Mouse (Mus musculus) hindbrain, embryonic 11.5 days (tissue): ENCODE measurements around the gene Gm9958. TPM values are rescaled to one million over a fixed set of nuclear protein-coding genes. Genes with fewer than 3 reads are reported as not detected.
A peak's percentile ranks its signal among the peaks of the same experiment; 100 is the strongest.

Experiments
- ATAC-seq: fragments of 200-750 bp; cut with Nextera tagmentation; 2 replicates; pipeline ENCODE4 v1.8.0; 2017; ENCODE audit warnings: mild to moderate bottlenecking, moderate TSS enrichment, moderate library complexity; ENCODE audit not compliant: low FRiP score
- DNase-seq: peaks from one replicate; pipeline ENCODE4 v3.0.0-alpha.2; 2015; ENCODE audit warnings: low spot score
- H3K27ac ChIP-seq: fragments of 300-500 bp; sonication (generic); 2 replicates; pipeline ENCODE4 v1.5.1; 2014; ENCODE audit warnings: mild to moderate bottlenecking, low read depth, low read length
- H3K27me3 ChIP-seq: fragments of 300-500 bp; sonication (generic); 2 replicates; pipeline ENCODE4 v1.6.1; 2014; ENCODE audit warnings: mild to moderate bottlenecking, low read length, moderate library complexity, mixed read lengths; ENCODE audit not compliant: control insufficient read depth, insufficient read depth
- H3K36me3 ChIP-seq: fragments of 300-500 bp; sonication (generic); 2 replicates; pipeline ENCODE4 v1.6.1; 2014; ENCODE audit warnings: mild to moderate bottlenecking, low read length, moderate library complexity, mixed read lengths; ENCODE audit not compliant: control insufficient read depth, insufficient read depth
- H3K4me1 ChIP-seq: fragments of 300-500 bp; sonication (generic); replicated peaks from 2 replicates; pipeline ENCODE4 v1.6.1; 2014; ENCODE audit warnings: low read length, mixed read lengths; ENCODE audit not compliant: control insufficient read depth, insufficient read depth
- H3K4me2 ChIP-seq: fragments of 300-500 bp; sonication (generic); replicated peaks from 2 replicates; pipeline ENCODE4 v1.6.1; 2014; ENCODE audit warnings: mild to moderate bottlenecking, low read depth, low read length
- H3K4me3 ChIP-seq: fragments of 300-500 bp; sonication (generic); 2 replicates; pipeline ENCODE4 v1.5.1; 2014; ENCODE audit warnings: low read depth, low read length
- H3K9ac ChIP-seq: fragments of 300-500 bp; sonication (generic); 2 replicates; pipeline ENCODE4 v1.6.1; 2014; ENCODE audit warnings: low read depth, low read length
- H3K9me3 ChIP-seq: fragments of 300-500 bp; sonication (generic); 2 replicates; pipeline ENCODE4 v1.6.1; 2016; ENCODE audit warnings: low read length; ENCODE audit not compliant: control insufficient read depth
- WGBS: fragments of 180-500 bp; shearing (Covaris S2); extraction: QIAGEN DNeasy Blood & Tissue Kit; methylation state at CpG from one replicate; pipeline ENCODE4 v1.1.7; 2014; 5-methylcytosine and 5-hydroxymethylcytosine counted together
- polyA plus RNA-seq: library from polyadenylated mRNA; unstranded; fragments of >200 nt; fragmentation: Nextera tagmentation; extraction: Ambion mirVana; gene quantifications from 2 replicates; pipeline ENCODE4 v1.2.1, GENCODE M21; 2014

Gene Gm9958
- polyA plus RNA-seq, 1 experiment from 2014 or later, result 6.5 TPM

DNA sequence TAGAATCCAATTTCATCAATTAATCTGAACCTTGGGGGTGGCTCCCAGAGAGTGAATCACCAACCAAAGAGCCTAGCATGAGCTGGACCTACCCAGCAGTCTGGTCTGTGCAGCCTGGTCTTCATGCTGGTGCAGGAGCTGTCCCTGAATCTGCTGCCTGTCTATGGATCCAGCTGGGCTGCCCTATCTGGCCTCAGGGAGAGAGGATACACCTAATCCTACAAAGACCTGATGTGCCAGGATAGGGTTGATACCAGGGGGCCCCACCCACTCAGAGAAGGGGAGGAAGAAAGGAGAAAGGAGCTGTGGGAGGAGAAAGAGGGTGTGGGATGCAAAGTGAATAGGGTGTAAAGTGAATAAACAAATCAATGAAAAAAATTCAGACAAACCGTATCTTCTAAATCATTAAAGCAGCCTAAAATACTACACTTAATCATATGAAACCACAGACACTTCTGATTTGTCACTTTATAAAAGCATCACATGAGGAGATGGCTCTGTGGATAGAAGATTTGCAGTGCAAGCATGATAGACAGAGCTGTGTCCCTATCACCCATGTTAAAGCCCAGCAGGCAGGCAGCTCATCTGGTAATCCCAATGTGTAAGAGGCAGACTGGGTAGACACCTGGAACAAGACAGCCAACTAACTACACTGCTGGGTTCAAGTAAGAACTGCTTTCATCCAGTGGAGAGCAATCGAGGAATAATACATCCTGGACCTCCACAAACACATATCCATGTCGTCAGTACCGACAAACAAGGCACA, 13.3 kb upstream of the Gm9958 start:
- no peak overlapping the region for H3K4me2 ChIP-seq
- WGBS, result 93% methylated on average over 4 of the region's 4 CpGs
- H3K4me1 ChIP-seq, result no peaks in the 10 kb centered on the region
- no peak overlapping the region for H3K4me3 ChIP-seq
- ATAC-seq (no peak), DNase-seq (no peak)
- no peaks in the 10 kb centered on the region for H3K36me3 ChIP-seq
- no peak overlapping the region for H3K9ac ChIP-seq
- no peak overlapping the region for H3K27ac ChIP-seq
- H3K9me3 ChIP-seq, result no peaks in the 10 kb centered on the region
- no peaks in the 10 kb centered on the region for H3K27me3 ChIP-seq

DNA sequence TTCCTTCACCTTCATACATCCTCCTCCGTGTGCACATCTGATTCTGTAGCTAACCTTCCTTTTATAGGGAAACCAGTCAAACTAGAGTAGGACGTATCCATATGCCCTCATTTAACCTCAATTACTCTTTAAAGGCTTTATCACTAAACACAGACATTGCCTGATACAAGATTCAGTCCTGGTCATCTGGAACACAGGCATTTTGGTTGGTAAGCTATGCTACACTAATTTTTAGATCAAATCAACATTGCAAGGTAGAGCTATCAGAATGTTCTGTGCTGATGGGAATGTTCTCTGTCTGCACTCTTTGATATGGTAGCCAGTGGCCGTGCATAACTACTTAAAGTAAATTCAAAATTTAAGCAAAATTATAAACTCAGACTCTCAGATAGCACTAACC, 11.2 kb upstream of the Gm9958 start:
- no peaks in the 10 kb centered on the region for H3K4me1 ChIP-seq
- H3K4me3 ChIP-seq, result no peak overlapping the region
- H3K27me3 ChIP-seq, result no peaks in the 10 kb centered on the region
- no peaks in the 10 kb centered on the region for H3K9me3 ChIP-seq
- no peak overlapping the region for H3K4me2 ChIP-seq
- no peak overlapping the region for H3K27ac ChIP-seq
- no peak overlapping the region for H3K9ac ChIP-seq
- ATAC-seq (no peak), DNase-seq (no peak)
- no peaks in the 10 kb centered on the region for H3K36me3 ChIP-seq
- WGBS, result 95% methylated on average over 3 of the region's 3 CpGs

DNA sequence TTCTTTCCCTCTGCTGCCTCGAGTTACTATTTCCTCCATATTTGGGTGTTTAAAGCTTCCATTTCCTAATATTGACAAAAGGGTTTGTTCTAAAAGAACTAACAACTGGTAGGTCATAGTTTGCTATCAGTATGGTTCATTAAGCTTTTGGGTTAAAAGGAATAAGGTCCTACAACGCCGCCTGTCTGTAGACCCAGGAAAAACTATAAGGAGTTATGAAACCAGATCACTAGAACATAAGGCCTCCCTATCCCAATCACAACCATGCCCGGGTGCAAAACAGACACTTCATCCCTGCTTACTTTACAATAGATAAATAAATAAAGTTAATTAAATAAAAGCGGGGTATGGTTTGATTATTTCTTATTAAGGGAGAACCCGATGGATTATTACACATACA, 2.5 kb upstream of the Gm9958 start:
- H3K27me3 ChIP-seq, result no peaks in the 10 kb centered on the region
- no peaks in the 10 kb centered on the region for H3K9me3 ChIP-seq
- no peaks in the 10 kb centered on the region for H3K4me1 ChIP-seq
- 2% methylated on average over 6 of the region's 6 CpGs for WGBS
- no peak overlapping the region for H3K27ac ChIP-seq
- ATAC-seq (no peak), DNase-seq (peak; percentile 71)
- H3K4me3 ChIP-seq, result peak overlapping the region; percentile 90
- H3K36me3 ChIP-seq, result no peaks in the 10 kb centered on the region
- peak overlapping the region; percentile 63 for H3K4me2 ChIP-seq
- H3K9ac ChIP-seq, result peak overlapping the region; percentile 94

DNA sequence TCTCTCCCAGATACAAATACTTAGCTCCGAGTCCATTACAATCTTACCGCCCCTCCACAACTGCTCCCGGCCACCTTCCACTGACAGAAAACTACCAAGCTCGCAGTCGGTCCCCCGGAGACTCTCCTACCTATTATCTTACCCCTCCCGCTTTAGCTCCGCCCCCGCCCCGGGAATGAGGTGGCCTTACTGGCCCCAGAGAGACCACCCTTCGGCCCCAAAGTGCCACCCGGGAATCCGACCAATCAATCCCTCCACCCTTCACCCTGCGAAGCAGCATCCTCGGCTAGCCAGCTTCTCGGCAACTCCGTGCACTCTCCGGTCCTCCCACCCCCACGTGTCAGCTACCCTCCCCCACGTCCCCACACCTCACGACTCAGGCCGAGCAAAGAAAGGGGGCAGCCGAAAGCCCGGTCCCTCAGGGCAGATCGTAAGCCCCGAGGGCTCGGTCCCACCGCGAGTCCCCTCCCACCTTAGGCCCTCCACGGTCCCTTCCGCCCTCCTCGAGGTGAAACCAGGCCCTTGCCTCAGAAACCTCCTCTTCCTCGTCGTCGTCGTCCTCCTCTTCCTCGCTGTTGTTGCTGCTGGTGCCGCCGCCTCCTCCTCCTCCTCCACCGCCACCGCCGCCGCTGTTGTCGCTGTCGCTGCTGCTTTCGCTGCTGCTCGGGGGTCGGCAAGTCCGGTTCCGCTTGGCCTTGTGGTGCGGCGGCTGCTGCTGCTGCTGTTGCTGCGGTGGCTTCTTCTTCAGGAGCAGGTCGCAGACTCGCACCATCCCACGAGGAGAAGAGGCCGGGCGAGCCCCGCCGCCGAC, 1.7 kb upstream of the Gm9958 start:
- no peaks in the 10 kb centered on the region for H3K9me3 ChIP-seq
- H3K4me1 ChIP-seq, result no peaks in the 10 kb centered on the region
- H3K4me3 ChIP-seq, result peak overlapping the region; percentile 90
- DNase-seq (peak; percentile 64), ATAC-seq (peak; percentile 50)
- peak overlapping the region; percentile 63 for H3K4me2 ChIP-seq
- WGBS, result under 1% methylated on average over 55 of the region's 61 CpGs
- peak overlapping the region; percentile 97 for H3K27ac ChIP-seq
- H3K9ac ChIP-seq, result peak overlapping the region; percentile 94
- H3K27me3 ChIP-seq, result no peaks in the 10 kb centered on the region
- H3K36me3 ChIP-seq, result no peaks in the 10 kb centered on the region

DNA sequence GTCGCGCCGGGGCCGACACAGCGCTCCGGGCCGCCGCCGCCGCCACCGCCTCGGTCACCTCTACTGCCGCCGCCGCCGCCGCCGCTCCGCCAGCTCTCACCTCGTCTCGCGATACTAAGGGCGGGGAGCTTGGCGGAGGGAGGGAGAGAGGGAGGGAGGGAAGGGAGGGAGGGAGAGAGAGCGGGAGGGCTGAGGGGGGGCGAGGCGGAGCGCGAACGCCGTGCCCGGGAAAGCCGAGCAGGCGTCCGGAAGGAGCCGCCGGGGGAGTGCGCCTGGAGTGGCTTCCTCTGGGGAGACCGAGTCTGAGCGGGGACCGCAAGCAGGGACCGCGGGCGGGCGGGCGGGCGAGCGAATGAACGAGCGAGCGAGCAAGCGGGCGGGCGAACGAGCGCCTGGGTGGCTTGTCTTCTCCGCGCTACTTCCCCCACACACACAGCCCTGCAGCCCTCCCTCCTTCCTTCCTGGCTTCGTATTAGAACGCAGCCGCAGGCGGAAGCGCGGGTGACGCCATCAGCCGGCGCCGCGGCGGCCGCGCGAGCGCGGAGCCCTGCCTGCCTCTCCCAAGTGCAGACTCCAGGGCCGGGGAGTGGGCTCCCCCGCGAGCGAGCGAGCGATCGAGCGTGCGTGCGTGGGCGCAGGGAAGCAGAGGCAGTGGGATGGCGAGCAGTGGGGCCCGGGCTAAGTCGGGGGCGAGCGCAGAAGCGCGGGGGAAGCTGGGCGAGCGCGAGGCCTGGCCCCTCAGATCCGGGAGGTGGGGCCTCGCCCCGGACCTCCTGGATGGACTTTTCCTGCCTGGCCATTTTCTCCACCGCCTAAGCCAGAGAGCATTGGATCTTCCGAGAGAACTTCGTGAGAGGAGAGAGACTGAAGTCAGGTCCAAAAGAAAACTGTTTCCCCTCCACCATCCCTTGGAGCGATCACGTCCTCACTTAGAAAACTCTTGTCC, 610 bp upstream of the Gm9958 start, which contains the start of gene Ankrd17:
TSS of gene Ankrd17 (minus strand) at position 457 of the 946 bp plus-strand sequence.
- under 1% methylated on average over 55 of the region's 104 CpGs for WGBS
- H3K36me3 ChIP-seq, result no peaks in the 10 kb centered on the region
- ATAC-seq, result peak; percentile 95
- no peaks in the 10 kb centered on the region for H3K4me1 ChIP-seq
- peak within 1 kb of the TSS; percentile 67 for H3K4me2 ChIP-seq
- H3K9ac ChIP-seq, result peak within 1 kb of the TSS; percentile 94
- H3K27me3 ChIP-seq, result no peaks in the 10 kb centered on the region
- H3K9me3 ChIP-seq, result no peaks in the 10 kb centered on the region
- peak within 1 kb of the TSS; percentile 97 for H3K27ac ChIP-seq
- H3K4me3 ChIP-seq, result peak within 1 kb of the TSS; percentile 90
- DNase-seq, result peak; percentile 92

DNA sequence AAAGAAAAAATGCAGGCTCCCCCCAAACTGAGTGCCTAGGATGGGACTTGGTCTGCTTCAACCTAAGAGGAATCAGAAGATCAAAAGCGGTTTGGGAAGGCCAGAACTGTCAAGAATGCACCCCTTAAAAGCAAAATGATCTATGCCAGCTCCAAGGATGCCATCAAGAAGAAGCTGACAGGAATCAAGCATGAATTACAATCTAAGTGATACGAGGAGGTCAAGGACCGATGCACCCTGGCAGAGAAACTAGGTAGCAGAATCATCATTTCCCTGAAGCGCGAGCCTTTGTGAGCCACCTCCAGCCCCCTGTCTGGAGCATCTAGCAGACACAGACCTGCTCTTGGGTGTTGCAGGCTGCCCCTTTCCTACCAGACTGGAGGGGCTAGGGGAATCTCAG, 3.4 kb downstream of the Gm9958 start:
- DNase-seq (no peak), ATAC-seq (no peak)
- no peaks in the 10 kb centered on the region for H3K4me1 ChIP-seq
- no peak overlapping the region for H3K27ac ChIP-seq
- no peaks in the 10 kb centered on the region for H3K36me3 ChIP-seq
- H3K9me3 ChIP-seq, result no peaks in the 10 kb centered on the region
- no peak overlapping the region for H3K4me3 ChIP-seq
- no peaks in the 10 kb centered on the region for H3K27me3 ChIP-seq
- no peak overlapping the region for H3K9ac ChIP-seq
- H3K4me2 ChIP-seq, result no peak overlapping the region
- WGBS, result 85% methylated on average over 5 of the region's 5 CpGs

DNA sequence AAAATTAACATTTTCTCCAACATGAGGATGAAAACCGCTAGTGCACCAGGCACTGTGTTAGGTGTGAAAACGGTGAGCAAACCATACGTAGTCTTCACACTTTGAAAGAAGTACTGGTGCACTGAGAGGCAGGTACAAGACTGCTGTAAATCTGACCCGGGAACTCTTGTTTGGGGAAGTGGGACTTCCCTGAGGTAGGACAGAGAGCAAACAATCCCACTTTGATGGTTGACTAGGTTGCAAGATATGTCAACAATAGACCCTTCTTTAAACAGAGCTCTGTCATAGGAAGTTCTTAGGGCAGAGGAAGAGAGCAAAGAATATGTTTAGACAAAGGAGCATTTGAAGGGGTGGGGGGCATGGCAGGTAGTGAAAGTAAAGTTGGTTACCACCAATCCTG, 6.7 kb downstream of the Gm9958 start:
- Histone ChIP-seq H3K27me3 (no peaks in the 10 kb centered on the region), H3K4me3 (no peak overlapping the region), H3K9me3 (no peaks in the 10 kb centered on the region), H3K9ac (no peak overlapping the region), H3K36me3 (no peaks in the 10 kb centered on the region), H3K4me1 (no peaks in the 10 kb centered on the region), H3K4me2 (no peak overlapping the region), H3K27ac (no peak overlapping the region)
- WGBS, result 91% methylated on average over 4 of the region's 4 CpGs
- DNase-seq, result no peak
- no peak for ATAC-seq

DNA sequence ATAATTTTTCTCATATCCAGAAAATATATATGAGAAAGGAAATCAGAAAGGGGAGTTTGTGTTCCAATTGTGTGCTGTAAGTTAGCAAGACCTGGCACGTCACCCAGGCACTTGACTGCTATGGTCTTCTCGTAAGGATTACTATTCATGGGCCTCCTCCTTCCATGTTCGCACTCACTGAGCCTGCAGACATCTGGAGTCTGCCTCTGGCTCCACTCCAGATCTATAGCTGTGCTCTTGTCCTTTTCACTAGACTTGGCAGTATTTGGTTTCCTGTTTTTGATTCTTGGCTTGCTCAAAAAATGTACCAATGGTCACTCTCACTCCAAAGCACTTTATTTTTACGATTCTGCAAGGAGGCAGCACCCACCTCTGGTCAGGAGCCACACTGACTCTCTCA, 14.5 kb downstream of the Gm9958 start:
- no peaks in the 10 kb centered on the region for H3K9me3 ChIP-seq
- DNase-seq (no peak), ATAC-seq (no peak)
- no peak overlapping the region for H3K4me3 ChIP-seq
- no peak overlapping the region for H3K27ac ChIP-seq
- 78% methylated on average over 4 of the region's 4 CpGs for WGBS
- no peaks in the 10 kb centered on the region for H3K36me3 ChIP-seq
- no peak overlapping the region for H3K9ac ChIP-seq
- H3K27me3 ChIP-seq, result no peaks in the 10 kb centered on the region
- H3K4me2 ChIP-seq, result no peak overlapping the region
- H3K4me1 ChIP-seq, result no peaks in the 10 kb centered on the region
